ENCODE assay signal across 7 mouse cellular contexts in the genomic region with DNA sequence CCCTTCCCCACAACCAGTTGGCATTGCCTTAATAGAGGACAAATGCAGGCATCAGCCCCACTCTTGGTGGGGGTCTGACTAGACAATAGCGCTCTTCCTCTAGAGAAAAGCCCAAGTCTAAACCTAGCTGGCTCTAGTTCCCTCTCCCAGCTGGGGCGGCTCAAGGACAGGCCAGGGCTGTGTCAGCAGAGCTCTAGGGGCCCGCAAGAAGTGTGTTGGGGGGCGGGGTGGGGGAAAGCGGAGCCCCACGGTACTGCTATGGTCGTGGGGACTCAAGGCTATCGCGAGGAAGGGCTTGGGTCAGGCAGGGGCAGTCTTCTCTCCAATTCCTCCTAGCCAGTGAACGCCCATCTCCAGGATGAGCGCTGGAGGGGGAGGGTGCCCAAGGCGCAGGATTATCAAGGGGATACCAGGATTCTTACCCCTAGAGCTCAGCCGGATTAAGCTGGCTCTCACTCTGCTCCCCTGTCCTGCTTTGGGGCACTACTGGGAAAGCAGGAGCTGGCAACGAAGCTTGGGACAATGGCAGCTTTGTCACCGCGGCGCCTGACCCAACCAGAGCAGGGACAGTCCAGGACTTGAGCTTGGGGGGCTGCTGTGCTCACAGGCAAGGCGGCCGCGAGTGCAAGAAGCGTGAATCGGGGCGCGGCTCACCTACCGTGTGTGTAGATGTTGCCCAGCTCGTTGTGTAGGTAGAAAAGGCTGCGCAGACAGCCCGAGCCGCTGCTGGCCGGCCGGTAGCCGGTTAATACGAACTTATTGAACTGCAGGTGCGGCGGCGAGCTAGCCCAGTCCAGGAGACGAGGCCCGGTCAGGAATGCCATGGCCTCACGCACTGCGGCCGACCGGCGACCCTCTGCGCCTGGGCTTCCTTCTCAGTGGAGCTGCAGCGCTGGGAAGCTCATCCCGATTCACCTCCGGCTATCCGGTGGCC. TPM values are rescaled to one million over a fixed set of nuclear protein-coding genes. Genes with fewer than 3 reads are reported as not detected.
DNase-seq lines count a peak whose midpoint lies in the region; ATAC-seq and TF ChIP-seq lines count a peak whose summit lies in the region.

No protein-coding gene starts in this region.

- peak; percentile 44 for ATAC-seq in lung, embryonic 15.5 days (ENCODE audit: borderline replicate concordance, extremely low read depth, low FRiP score, low TSS enrichment)
- peak; percentile 26 for ATAC-seq in forebrain, embryonic 13.5 days
- peak; percentile 55 for ATAC-seq in midbrain, embryonic 13.5 days

- peaks cover 41% of the 10 kb centered on the region for H3K27me3 ChIP-seq in lung, embryonic 15.5 days
- peaks cover 47% of the 10 kb centered on the region for H3K27me3 ChIP-seq in forebrain, embryonic 13.5 days
- peaks cover 40% of the 10 kb centered on the region for H3K27me3 ChIP-seq in midbrain, embryonic 13.5 days

- no peaks in the 10 kb centered on the region for H3K9me3 ChIP-seq in lung, embryonic 15.5 days
- H3K9me3 ChIP-seq in forebrain, embryonic 13.5 days (replicated peaks), result no peaks in the 10 kb centered on the region
- H3K9me3 ChIP-seq in midbrain, embryonic 13.5 days, result no peaks in the 10 kb centered on the region

- no peak for DNase-seq in lung, postnatal 25 days (ENCODE audit: low spot score)
- DNase-seq in brain, embryonic 14.5 days (ENCODE audit: low read depth), result peak; percentile 73
- DNase-seq in kidney, postnatal 4 days, result peak; percentile 65 to 66
- DNase-seq in ovary, postnatal 36 days (ENCODE audit: low spot score), result no peak

- H3K27ac ChIP-seq in lung, embryonic 15.5 days, result peak overlapping the region; percentile 73
- no peak overlapping the region; the same call in 1 of the 2 replicates for H3K27ac ChIP-seq in forebrain, embryonic 13.5 days
- H3K27ac ChIP-seq in midbrain, embryonic 13.5 days, result peak overlapping the region; percentile 88

- no peak for TF ChIP-seq POLR2A in brain, embryonic 14.5 days (IDR thresholded peaks at IDR 0.05; ENCODE audit: borderline replicate concordance, extremely low read depth, insufficient read depth, insufficient read length, poor library complexity, severe bottlenecking)

- peak overlapping the region; percentile 70 for H3K9ac ChIP-seq in lung, embryonic 15.5 days
- H3K9ac ChIP-seq in forebrain, embryonic 13.5 days, result peak overlapping the region; percentile 77
- H3K9ac ChIP-seq in midbrain, embryonic 13.5 days (replicated peaks), result peak overlapping the region; percentile 80

- 1% methylated on average over 48 of the region's 48 CpGs for WGBS in lung, embryonic 15.5 days
- WGBS in forebrain, embryonic 13.5 days, result 1% methylated on average over 48 of the region's 48 CpGs
- WGBS in midbrain, embryonic 13.5 days, result under 1% methylated on average over 47 of the region's 48 CpGs

- H3K4me3 ChIP-seq in lung, embryonic 15.5 days, result peak overlapping the region; percentile 66
- H3K4me3 ChIP-seq in forebrain, embryonic 13.5 days, result peak overlapping the region; percentile 58
- H3K4me3 ChIP-seq in midbrain, embryonic 13.5 days (replicated peaks), result peak overlapping the region; percentile 80

- peaks cover 24% of the 10 kb centered on the region for H3K36me3 ChIP-seq in lung, embryonic 15.5 days
- peaks cover 33% of the 10 kb centered on the region for H3K36me3 ChIP-seq in forebrain, embryonic 13.5 days (ENCODE audit: poor library complexity, severe bottlenecking)
- peaks cover 32% of the 10 kb centered on the region for H3K36me3 ChIP-seq in midbrain, embryonic 13.5 days

- H3K4me1 ChIP-seq in lung, embryonic 15.5 days, result peaks cover 37% of the 10 kb centered on the region
- H3K4me1 ChIP-seq in forebrain, embryonic 13.5 days, result peaks cover 36% of the 10 kb centered on the region
- H3K4me1 ChIP-seq in midbrain, embryonic 13.5 days (replicated peaks), result peaks cover 36% of the 10 kb centered on the region

- TF ChIP-seq CTCF in brain, embryonic 14.5 days (IDR thresholded peaks at IDR 0.05; ENCODE audit: borderline replicate concordance, extremely low read depth, insufficient read depth, insufficient read length), result no peak

- peak overlapping the region; percentile 96 for H3K4me2 ChIP-seq in lung, embryonic 15.5 days
- peak overlapping the region; percentile 97 for H3K4me2 ChIP-seq in forebrain, embryonic 13.5 days
- peak overlapping the region; percentile 73 for H3K4me2 ChIP-seq in midbrain, embryonic 13.5 days (replicated peaks)

RNA-seq across cellular contexts. Expression of gene Paqr4, which starts 1.2 kb away (rescaled TPM):
- polyA plus RNA-seq in lung, embryonic 15.5 days (2015; fragmentation: Nextera tagmentation; extraction: Ambion mirVana), result 43.9 and 46.7 TPM in 2 replicates
- polyA plus RNA-seq in brain, embryonic 14.5 days (2012; rRNA removed), result 33.3 and 41.0 TPM in 2 replicates
- polyA plus RNA-seq in forebrain, embryonic 13.5 days (2015; fragmentation: Nextera tagmentation; extraction: Ambion mirVana), result 29.8 and 32.7 TPM in 2 replicates
- 55.8 and 56.8 TPM in 2 replicates for polyA plus RNA-seq in midbrain, embryonic 13.5 days (2015; fragmentation: Nextera tagmentation; extraction: Ambion mirVana)

RNA-seq across cellular contexts. Expression of gene Kremen2, which starts 6.2 kb away (rescaled TPM):
- polyA plus RNA-seq in lung, embryonic 15.5 days (2015; fragmentation: Nextera tagmentation; extraction: Ambion mirVana), result 0.38 and 1.1 TPM in 2 replicates
- polyA plus RNA-seq in brain, embryonic 14.5 days (2012; rRNA removed), result 2.8 and 3.7 TPM in 2 replicates
- polyA plus RNA-seq in forebrain, embryonic 13.5 days (2015; fragmentation: Nextera tagmentation; extraction: Ambion mirVana), result 0.24 and 0.37 TPM in 2 replicates
- 0.57 and 0.66 TPM in 2 replicates for polyA plus RNA-seq in midbrain, embryonic 13.5 days (2015; fragmentation: Nextera tagmentation; extraction: Ambion mirVana)

RNA-seq across cellular contexts. Expression of gene Pkmyt1, which starts 13.3 kb away (rescaled TPM):
- 61.7 and 68.6 TPM in 2 replicates for polyA plus RNA-seq in lung, embryonic 15.5 days (2015; fragmentation: Nextera tagmentation; extraction: Ambion mirVana)
- 24.4 and 47.9 TPM in 2 replicates for polyA plus RNA-seq in brain, embryonic 14.5 days (2012; rRNA removed)
- 36.7 and 41.0 TPM in 2 replicates for polyA plus RNA-seq in forebrain, embryonic 13.5 days (2015; fragmentation: Nextera tagmentation; extraction: Ambion mirVana)
- 21.4 and 26.5 TPM in 2 replicates for polyA plus RNA-seq in midbrain, embryonic 13.5 days (2015; fragmentation: Nextera tagmentation; extraction: Ambion mirVana)

RNA-seq across cellular contexts. Expression of gene 1520401A03Rik, which starts 16.9 kb away (rescaled TPM):
- polyA plus RNA-seq in lung, embryonic 15.5 days (2015; fragmentation: Nextera tagmentation; extraction: Ambion mirVana), result 0.09 and 0.28 TPM in 2 replicates
- polyA plus RNA-seq in brain, embryonic 14.5 days (2012; rRNA removed), result 0.14 and 0.28 TPM in 2 replicates
- not detected in 2 replicates for polyA plus RNA-seq in forebrain, embryonic 13.5 days (2015; fragmentation: Nextera tagmentation; extraction: Ambion mirVana)
- 0.30 TPM in 1 of 2 replicates, not detected in the other for polyA plus RNA-seq in midbrain, embryonic 13.5 days (2015; fragmentation: Nextera tagmentation; extraction: Ambion mirVana)

RNA-seq across cellular contexts. Expression of gene Flywch1, which starts 31.9 kb away (rescaled TPM):
- 70.5 TPM in 2 replicates for polyA plus RNA-seq in lung, embryonic 15.5 days (2015; fragmentation: Nextera tagmentation; extraction: Ambion mirVana)
- 110 and 150 TPM in 2 replicates for polyA plus RNA-seq in brain, embryonic 14.5 days (2012; rRNA removed)
- polyA plus RNA-seq in forebrain, embryonic 13.5 days (2015; fragmentation: Nextera tagmentation; extraction: Ambion mirVana), result 165 and 176 TPM in 2 replicates
- polyA plus RNA-seq in midbrain, embryonic 13.5 days (2015; fragmentation: Nextera tagmentation; extraction: Ambion mirVana), result 238 and 243 TPM in 2 replicates

Comparison
In these comparisons a context has a peak if more than half of its experiments do, and no peak if none do; other contexts are left out.
1. DNase-seq: peak in brain, embryonic 14.5 days (single experiment) and kidney, postnatal 4 days (2 of 2); none in lung, postnatal 25 days (single experiment) and ovary, postnatal 36 days (single experiment).
2. Peak in every context shown above with its lines, with median percentiles within 50 percentile points of each other: ATAC-seq, H3K4me2 ChIP-seq, H3K4me3 ChIP-seq and H3K9ac ChIP-seq.